Mouse (Mus musculus) forebrain, postnatal 0 days (tissue): Measurements from ENCODE around the gene Mga. TPM values are rescaled to one million over a fixed set of nuclear protein-coding genes. Genes with fewer than 3 reads are reported as not detected.

Source experiments
- ATAC-seq: fragments of 200-750 bp; cut with Nextera tagmentation; 2 replicates; pipeline ENCODE4 v1.8.0; 2017; ENCODE audit warnings: mild to moderate bottlenecking, moderate library complexity
- DNase-seq: peaks from one replicate; pipeline ENCODE4 v3.0.0-alpha.2; 2015
- H3K27ac ChIP-seq: fragments of 300-500 bp; sonication (generic); 2 replicates; pipeline ENCODE4 v1.5.1; 2014; ENCODE audit warnings: low read depth, mild to moderate bottlenecking, antibody characterized with exemption, low read length, moderate library complexity, mixed read lengths
- H3K27me3 ChIP-seq: fragments of 300-500 bp; sonication (generic); 2 replicates; pipeline ENCODE4 v1.6.1; 2014; ENCODE audit warnings: mild to moderate bottlenecking, low read length, mixed read lengths; ENCODE audit not compliant: insufficient read depth
- H3K36me3 ChIP-seq: fragments of 300-500 bp; sonication (generic); 2 replicates; pipeline ENCODE4 v1.6.1; 2014; ENCODE audit warnings: mild to moderate bottlenecking, moderate library complexity; ENCODE audit not compliant: insufficient read depth
- H3K4me1 ChIP-seq: fragments of 300-500 bp; sonication (generic); 2 replicates; pipeline ENCODE4 v1.6.1; 2014; ENCODE audit warnings: antibody characterized with exemption; ENCODE audit not compliant: insufficient read depth
- H3K4me2 ChIP-seq: fragments of 300-500 bp; sonication (generic); 2 replicates; pipeline ENCODE4 v1.6.1; 2014; ENCODE audit warnings: low read depth, mild to moderate bottlenecking, moderate library complexity
- H3K4me3 ChIP-seq: fragments of 300-500 bp; sonication (generic); 2 replicates; pipeline ENCODE4 v1.5.1; 2014; ENCODE audit warnings: low read depth, low read length, mixed read lengths
- H3K9ac ChIP-seq: fragments of 300-500 bp; sonication (generic); 2 replicates; pipeline ENCODE4 v1.6.1; 2014; ENCODE audit warnings: mild to moderate bottlenecking
- H3K9me3 ChIP-seq: fragments of 300-500 bp; sonication (generic); 2 replicates; pipeline ENCODE4 v1.6.1; 2016; ENCODE audit warnings: low read length
- CTCF ChIP-seq: sonication (generic); IDR thresholded peaks from 2 replicates; pipeline ENCODE4 v1.5.1; 2016; ENCODE audit warnings: antibody characterized with exemption, control low read depth, low read depth
- WGBS: fragments of 180-500 bp; shearing (Covaris S2); extraction: QIAGEN DNeasy Blood & Tissue Kit; methylation state at CpG from one replicate; pipeline ENCODE4 v1.1.7; 2014; 5-methylcytosine and 5-hydroxymethylcytosine counted together
- polyA plus RNA-seq: library from polyadenylated mRNA; unstranded; fragments of >200 nt; fragmentation: Nextera tagmentation; extraction: Ambion mirVana; gene quantifications from 2 replicates; pipeline ENCODE4 v1.2.1, GENCODE M21; 2015
- total RNA-seq: library from RNA; depleted of rRNA; stranded (reverse); fragments of >200 nt; gene quantifications from 2 replicates; pipeline ENCODE4 v1.2.3, GENCODE M21; 2014

Mga gene
- total and polyA plus RNA-seq, 2 experiments from 2014 or later, result 11.4 to 69.7 TPM

GRCm38 (mm10) chr2:119875981-119876380 is 21.0 kb upstream of the Mga start:
- no peaks in the 10 kb centered on the region for H3K36me3 ChIP-seq
- H3K9me3 ChIP-seq, result no peaks in the 10 kb centered on the region
- no peaks in the 10 kb centered on the region for H3K27me3 ChIP-seq
- no peak overlapping the region for H3K4me2 ChIP-seq
- H3K27ac ChIP-seq, result no peak overlapping the region
- DNase-seq, result no peak
- no peak for ATAC-seq
- TF ChIP-seq CTCF, result no peak
- H3K9ac ChIP-seq, result no peak overlapping the region
- H3K4me3 ChIP-seq, result no peak overlapping the region
- H3K4me1 ChIP-seq, result peaks cover 10% of the 10 kb centered on the region; the same call in 1 of the 2 replicates

GRCm38 (mm10) chr2:119887201-119887600 is 9.8 kb upstream of the Mga start:
- 91% methylated on average over 3 of the region's 3 CpGs for WGBS
- DNase-seq (no peak), ATAC-seq (no peak)
- TF ChIP-seq CTCF, result no peak
- H3K27ac ChIP-seq, result no peak overlapping the region
- no peaks in the 10 kb centered on the region for H3K4me1 ChIP-seq
- no peak overlapping the region for H3K9ac ChIP-seq
- no peaks in the 10 kb centered on the region for H3K36me3 ChIP-seq
- H3K4me3 ChIP-seq, result no peak overlapping the region
- H3K9me3 ChIP-seq, result no peaks in the 10 kb centered on the region
- no peaks in the 10 kb centered on the region for H3K27me3 ChIP-seq
- H3K4me2 ChIP-seq, result no peak overlapping the region

GRCm38 (mm10) chr2:119896553-119897089 is 407 bp upstream of the Mga start:
- Histone ChIP-seq H3K27me3 (no peaks in the 10 kb centered on the region), H3K4me1 (peaks cover 7% of the 10 kb centered on the region; the same call in 1 of the 2 replicates), H3K4me2 (peak overlapping the region; percentile 55), H3K27ac (peak overlapping the region; percentile 89), H3K9ac (peak overlapping the region; percentile 60), H3K36me3 (no peaks in the 10 kb centered on the region), H3K4me3 (peak overlapping the region; percentile 47), H3K9me3 (no peaks in the 10 kb centered on the region)
- TF ChIP-seq CTCF, result no peak
- DNase-seq, result no peak
- peak; percentile 26 for ATAC-seq
- 15% methylated on average over 19 of the region's 19 CpGs for WGBS

GRCm38 (mm10) chr2:119898141-119898594 is 1.1 kb downstream of the Mga start:
- Histone ChIP-seq H3K9ac (peak overlapping the region; percentile 60; the same call in 1 of the 2 replicates), H3K27me3 (no peaks in the 10 kb centered on the region), H3K4me3 (peak overlapping the region; percentile 47), H3K9me3 (no peaks in the 10 kb centered on the region), H3K36me3 (peaks cover 6% of the 10 kb centered on the region; the same call in 1 of the 2 replicates), H3K4me1 (peaks cover 7% of the 10 kb centered on the region; the same call in 1 of the 2 replicates), H3K27ac (no peak overlapping the region), H3K4me2 (peak overlapping the region; percentile 55)
- DNase-seq (peak; percentile 34), ATAC-seq (no peak)
- TF ChIP-seq CTCF, result no peak
- WGBS, result 9% methylated on average over 19 of the region's 19 CpGs

- 0 out of 2 replicates have a peak, but pooled peaks cover 4% of the 10 kb centered on the region for H3K36me3 ChIP-seq
- H3K27me3 ChIP-seq, result no peaks in the 10 kb centered on the region
- H3K9me3 ChIP-seq, result no peaks in the 10 kb centered on the region
- DNase-seq (no peak), ATAC-seq (no peak)
- no peaks in the 10 kb centered on the region for H3K4me1 ChIP-seq
- no peak for TF ChIP-seq CTCF
- no peak overlapping the region for H3K4me3 ChIP-seq
- no peak overlapping the region for H3K27ac ChIP-seq
- H3K4me2 ChIP-seq, result no peak overlapping the region
- no peak overlapping the region for H3K9ac ChIP-seq
These were observed 19.0 kb downstream of the Mga start for GRCm38 (mm10) chr2:119916007-119916406.

- DNase-seq, result no peak
- 79% methylated on average over 1 of the region's 1 CpGs for WGBS
- no peak overlapping the region for H3K4me2 ChIP-seq
- ATAC-seq, result no peak
- H3K27me3 ChIP-seq, result no peaks in the 10 kb centered on the region
- no peak overlapping the region for H3K9ac ChIP-seq
- H3K36me3 ChIP-seq, result peaks cover 11% of the 10 kb centered on the region; the same call in 1 of the 2 replicates
- no peak overlapping the region for H3K4me3 ChIP-seq
- no peaks in the 10 kb centered on the region for H3K9me3 ChIP-seq
- no peaks in the 10 kb centered on the region for H3K4me1 ChIP-seq
- TF ChIP-seq CTCF, result no peak
- no peak overlapping the region for H3K27ac ChIP-seq
These were observed 20.8 kb downstream of the Mga start for GRCm38 (mm10) chr2:119917631-119918369.

- ATAC-seq (no peak), DNase-seq (peak; percentile 54)
- Histone ChIP-seq H3K27ac (no peak overlapping the region), H3K4me3 (no peak overlapping the region), H3K27me3 (no peaks in the 10 kb centered on the region), H3K4me2 (no peak overlapping the region), H3K4me1 (peaks cover 5% of the 10 kb centered on the region; the same call in 1 of the 2 replicates), H3K36me3 (no peaks in the 10 kb centered on the region; the same call in none of the 2 replicates), H3K9ac (no peak overlapping the region), H3K9me3 (no peaks in the 10 kb centered on the region)
- TF ChIP-seq CTCF, result peak; percentile 71
- 47% methylated on average over 9 of the region's 9 CpGs for WGBS
These were observed 73.5 kb downstream of the Mga start for GRCm38 (mm10) chr2:119970571-119970970.
